Mouse (Mus musculus) E14TG2a.4 (cell line): Measurements from ENCODE around the gene App.

ENCODE experiments used
- H3K27me3 ChIP-seq: 2 replicates; pipeline ENCODE4 v1.6.1; 2014; ENCODE audit warnings: low read length, control low read depth; ENCODE audit not compliant: insufficient read depth
- H3K36me3 ChIP-seq: 2 replicates; pipeline ENCODE4 v1.6.1; 2014; ENCODE audit warnings: low read length, control low read depth; ENCODE audit not compliant: insufficient read depth
- H3K4me1 ChIP-seq: replicated peaks from 2 replicates; pipeline ENCODE4 v1.6.1; 2014; ENCODE audit warnings: low read depth, low read length, control low read depth
- H3K4me3 ChIP-seq: replicated peaks from 2 replicates; pipeline ENCODE4 v1.5.1; 2014; ENCODE audit warnings: mild to moderate bottlenecking, low read length
- H3K9me3 ChIP-seq: 2 replicates; pipeline ENCODE4 v1.6.1; 2014; ENCODE audit warnings: low read length, control low read depth
- CTCF ChIP-seq: conservative IDR thresholded peaks from 2 replicates; pipeline ENCODE4 v1.5.1; 2014; ENCODE audit warnings: low read length
- NANOG ChIP-seq: IDR thresholded peaks from 2 replicates; pipeline ENCODE4 v1.6.1; 2014; ENCODE audit warnings: borderline replicate concordance, low read length, mixed read lengths
- POU5F1 ChIP-seq: IDR thresholded peaks from 2 replicates; pipeline ENCODE4 v1.6.1; 2014; ENCODE audit warnings: low read length, borderline replicate concordance

App gene

DNA sequence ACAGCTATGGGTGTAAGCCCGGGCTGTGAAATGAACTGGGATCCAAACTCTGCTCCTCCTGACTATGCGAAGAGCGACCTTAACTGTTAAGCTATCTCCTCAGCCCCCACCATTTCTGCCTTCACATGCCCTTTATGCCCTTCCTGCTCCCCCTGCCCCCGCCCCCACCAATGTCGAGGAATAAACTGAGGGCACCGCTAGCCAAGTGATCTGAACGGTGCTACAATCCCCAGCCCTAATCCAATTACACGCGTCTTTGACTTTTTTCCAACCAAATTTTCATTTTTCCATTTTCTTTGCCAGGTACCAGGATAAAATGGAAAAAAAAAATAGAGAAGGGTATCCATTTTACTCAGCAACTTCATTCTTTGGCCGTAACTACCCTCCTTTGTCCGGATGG, 28.2 kb downstream of the App start:
- Histone ChIP-seq H3K9me3 (no peaks in the 10 kb centered on the region), H3K36me3 (no peaks in the 10 kb centered on the region), H3K4me1 (no peaks in the 10 kb centered on the region), H3K27me3 (no peaks in the 10 kb centered on the region), H3K4me3 (no peak overlapping the region)
- TF ChIP-seq NANOG, result no peak
- no peak for TF ChIP-seq POU5F1
- no peak for TF ChIP-seq CTCF

DNA sequence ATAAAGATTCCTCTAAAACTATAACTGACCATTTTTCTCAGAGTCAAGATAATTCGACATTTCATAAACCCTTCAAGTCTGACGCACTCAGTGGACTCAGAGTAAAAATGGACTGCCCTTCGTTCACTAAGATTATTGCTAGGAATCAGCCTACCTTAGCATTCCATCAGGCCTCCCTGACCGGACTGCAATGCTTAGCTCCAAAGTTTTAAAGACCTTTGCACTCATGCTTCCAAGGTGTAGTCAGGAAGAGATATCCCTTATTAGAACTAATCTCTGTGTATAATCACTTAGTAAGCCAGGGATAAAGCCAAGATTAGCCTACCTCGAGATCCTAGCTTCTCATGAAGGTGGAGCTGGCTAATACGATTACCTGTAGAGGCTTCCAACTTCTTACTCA, 29.2 kb downstream of the App start:
- Histone ChIP-seq H3K9me3 (no peaks in the 10 kb centered on the region), H3K27me3 (no peaks in the 10 kb centered on the region), H3K36me3 (no peaks in the 10 kb centered on the region), H3K4me3 (no peak overlapping the region), H3K4me1 (no peaks in the 10 kb centered on the region)
- no peak for TF ChIP-seq POU5F1
- no peak for TF ChIP-seq CTCF
- TF ChIP-seq NANOG, result no peak

DNA sequence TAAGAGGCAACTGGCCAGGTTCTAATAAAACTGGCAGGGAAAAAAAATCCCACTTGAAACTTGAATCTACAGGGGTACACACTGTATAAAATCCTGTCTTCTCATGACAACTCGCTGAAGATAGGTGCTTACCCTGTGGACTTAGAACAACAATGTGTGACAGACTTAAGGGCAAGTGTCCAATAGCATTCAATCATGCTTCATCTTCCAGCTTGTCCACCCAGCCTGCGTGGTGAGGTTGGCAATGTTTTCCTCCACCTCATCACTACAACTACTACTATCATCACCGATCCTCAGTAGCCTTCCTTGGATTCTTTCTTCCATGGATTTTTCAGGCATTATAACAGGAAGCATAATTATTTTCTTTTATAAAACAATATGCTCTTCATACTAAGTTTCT, 29.7 kb downstream of the App start:
- no peaks in the 10 kb centered on the region for H3K9me3 ChIP-seq
- no peaks in the 10 kb centered on the region for H3K36me3 ChIP-seq
- no peaks in the 10 kb centered on the region for H3K4me1 ChIP-seq
- no peaks in the 10 kb centered on the region for H3K27me3 ChIP-seq
- no peak overlapping the region for H3K4me3 ChIP-seq
- TF ChIP-seq CTCF (no peak), NANOG (no peak), POU5F1 (no peak)

DNA sequence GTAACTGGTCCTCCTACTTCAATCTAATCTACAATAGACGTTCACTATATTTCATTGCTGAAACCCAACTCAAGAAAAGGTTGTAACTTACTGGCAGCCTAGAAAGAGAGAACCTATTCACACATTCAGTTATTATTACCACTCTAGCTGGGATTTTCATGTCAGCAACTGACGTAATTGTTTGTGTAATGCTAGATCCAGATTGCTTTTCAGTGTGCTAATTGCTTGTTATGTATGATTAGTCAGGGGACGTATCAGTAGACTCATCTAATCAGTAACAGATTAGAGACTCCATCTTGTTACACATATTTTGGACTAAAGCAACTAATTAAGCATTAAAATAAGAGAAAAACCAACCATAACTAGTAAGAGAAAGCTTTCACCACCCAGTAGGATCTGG, 30.4 kb downstream of the App start:
- TF ChIP-seq NANOG, result no peak
- no peak for TF ChIP-seq POU5F1
- no peak for TF ChIP-seq CTCF
- Histone ChIP-seq H3K36me3 (no peaks in the 10 kb centered on the region), H3K9me3 (no peaks in the 10 kb centered on the region), H3K4me1 (no peaks in the 10 kb centered on the region), H3K4me3 (no peak overlapping the region), H3K27me3 (no peaks in the 10 kb centered on the region)

DNA sequence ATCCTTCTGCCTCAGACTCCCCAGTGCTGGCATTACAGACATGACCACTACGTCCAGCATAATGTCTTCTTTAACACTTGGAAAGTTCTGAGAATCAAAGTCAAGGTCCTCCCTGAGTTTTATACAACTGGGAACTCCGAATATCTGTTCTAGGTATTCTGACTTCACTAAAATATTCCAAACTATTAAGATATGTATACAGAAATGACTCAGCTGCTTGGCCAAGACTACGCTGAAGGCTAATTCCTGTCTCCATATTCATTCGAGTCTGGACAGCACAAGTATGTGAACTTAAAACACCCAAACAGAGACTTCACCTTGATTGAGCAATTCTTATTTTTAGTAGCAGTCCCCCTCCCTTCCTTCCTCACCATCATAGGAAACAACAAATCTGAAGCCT, 32.2 kb downstream of the App start:
- Histone ChIP-seq H3K4me3 (no peak overlapping the region), H3K9me3 (no peaks in the 10 kb centered on the region), H3K27me3 (no peaks in the 10 kb centered on the region), H3K36me3 (no peaks in the 10 kb centered on the region), H3K4me1 (no peaks in the 10 kb centered on the region)
- TF ChIP-seq NANOG (no peak), POU5F1 (no peak), CTCF (no peak)

DNA sequence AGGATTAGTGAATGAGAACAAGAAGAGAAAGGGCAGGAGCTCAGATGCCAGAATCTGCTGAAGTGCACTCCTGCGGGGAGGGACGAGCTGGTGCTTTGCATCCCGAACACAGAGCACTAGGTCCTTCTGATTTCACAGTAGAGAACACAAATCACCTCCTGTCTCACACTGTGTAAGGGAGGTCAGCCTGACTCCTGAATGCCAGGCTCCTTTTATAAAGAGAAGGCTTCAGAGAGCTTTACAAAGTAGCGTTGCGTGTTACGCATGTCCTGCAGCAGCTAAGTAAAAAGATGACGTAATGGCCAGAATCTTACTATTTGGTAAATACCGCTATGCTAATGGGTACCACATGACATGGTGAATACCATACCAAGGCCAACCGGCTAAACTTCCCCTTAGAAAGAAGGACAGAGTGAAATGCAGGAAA, 34.4 kb downstream of the App start:
- TF ChIP-seq POU5F1 (no peak), CTCF (no peak), NANOG (no peak)
- Histone ChIP-seq H3K4me3 (no peak overlapping the region), H3K4me1 (no peaks in the 10 kb centered on the region), H3K9me3 (no peaks in the 10 kb centered on the region), H3K36me3 (no peaks in the 10 kb centered on the region), H3K27me3 (no peaks in the 10 kb centered on the region)

DNA sequence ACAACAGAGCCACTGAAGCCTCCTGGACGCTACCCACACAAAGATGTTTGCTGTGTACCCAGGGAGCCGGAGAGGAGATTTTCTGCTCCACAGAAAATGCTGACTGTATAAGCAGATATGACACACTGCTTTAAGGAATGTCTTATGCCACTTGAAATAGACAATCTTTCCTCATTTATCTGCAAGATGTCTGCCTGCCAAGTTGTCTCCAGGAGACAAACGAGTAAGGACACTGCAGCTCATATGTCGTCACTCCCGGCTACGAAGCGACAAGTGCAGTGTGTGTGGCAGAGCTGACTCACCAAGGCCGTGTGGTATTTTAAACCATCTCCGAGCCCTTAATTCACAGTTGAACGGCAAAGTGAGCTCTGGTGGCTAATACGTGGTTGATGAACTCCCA, 36.2 kb downstream of the App start:
- no peak overlapping the region for H3K4me3 ChIP-seq
- no peaks in the 10 kb centered on the region for H3K27me3 ChIP-seq
- H3K4me1 ChIP-seq, result no peaks in the 10 kb centered on the region
- TF ChIP-seq CTCF, result no peak
- TF ChIP-seq POU5F1, result no peak
- no peak for TF ChIP-seq NANOG
- no peaks in the 10 kb centered on the region for H3K9me3 ChIP-seq
- no peaks in the 10 kb centered on the region for H3K36me3 ChIP-seq

DNA sequence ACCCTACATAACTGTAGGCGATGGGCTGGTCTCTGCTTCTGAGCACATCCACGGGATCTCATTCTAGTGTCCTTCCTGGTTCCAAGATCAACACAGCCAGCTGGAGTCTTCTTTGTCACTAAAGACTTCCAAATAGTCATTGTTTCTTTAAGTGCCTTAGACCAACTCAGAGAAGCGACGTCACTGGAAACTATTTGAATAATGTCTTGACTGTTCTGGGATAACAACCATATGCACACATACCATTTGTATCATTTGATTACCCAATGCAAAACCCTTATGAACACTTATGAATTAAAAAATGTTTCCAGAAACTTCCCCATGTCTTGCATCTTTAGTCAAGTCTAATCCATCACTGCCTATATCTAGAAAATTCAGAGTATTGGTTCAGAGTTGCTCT, 37.5 kb downstream of the App start:
- no peaks in the 10 kb centered on the region for H3K4me1 ChIP-seq
- no peaks in the 10 kb centered on the region for H3K36me3 ChIP-seq
- TF ChIP-seq CTCF, result no peak
- TF ChIP-seq POU5F1, result no peak
- TF ChIP-seq NANOG, result no peak
- no peaks in the 10 kb centered on the region for H3K9me3 ChIP-seq
- H3K4me3 ChIP-seq, result no peak overlapping the region
- H3K27me3 ChIP-seq, result no peaks in the 10 kb centered on the region

DNA sequence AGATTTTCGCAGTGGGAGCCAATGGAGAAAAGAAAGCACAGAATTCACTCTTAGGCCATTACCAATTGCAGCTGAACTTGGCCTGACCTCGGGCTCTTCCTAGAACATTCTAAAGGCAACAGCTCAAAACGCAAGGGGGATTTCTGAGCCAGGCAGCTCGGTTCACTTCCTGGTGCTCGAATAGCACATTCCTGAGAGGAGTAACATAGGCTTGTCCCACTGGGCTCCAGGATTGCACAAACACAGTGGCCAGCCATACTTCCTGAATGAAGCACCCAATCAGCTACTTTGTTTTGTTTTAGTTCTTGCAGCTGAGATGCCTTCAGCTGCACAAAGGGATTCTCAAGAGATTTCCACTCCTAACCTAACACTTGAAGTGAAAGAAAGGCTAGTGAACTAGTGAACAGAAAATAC, 40.1 kb downstream of the App start:
- no peaks in the 10 kb centered on the region for H3K27me3 ChIP-seq
- no peak for TF ChIP-seq NANOG
- no peak for TF ChIP-seq CTCF
- no peak for TF ChIP-seq POU5F1
- no peak overlapping the region for H3K4me3 ChIP-seq
- no peaks in the 10 kb centered on the region for H3K9me3 ChIP-seq
- H3K36me3 ChIP-seq, result no peaks in the 10 kb centered on the region
- peaks cover 7% of the 10 kb centered on the region; the same call in 1 of the 2 replicates for H3K4me1 ChIP-seq

DNA sequence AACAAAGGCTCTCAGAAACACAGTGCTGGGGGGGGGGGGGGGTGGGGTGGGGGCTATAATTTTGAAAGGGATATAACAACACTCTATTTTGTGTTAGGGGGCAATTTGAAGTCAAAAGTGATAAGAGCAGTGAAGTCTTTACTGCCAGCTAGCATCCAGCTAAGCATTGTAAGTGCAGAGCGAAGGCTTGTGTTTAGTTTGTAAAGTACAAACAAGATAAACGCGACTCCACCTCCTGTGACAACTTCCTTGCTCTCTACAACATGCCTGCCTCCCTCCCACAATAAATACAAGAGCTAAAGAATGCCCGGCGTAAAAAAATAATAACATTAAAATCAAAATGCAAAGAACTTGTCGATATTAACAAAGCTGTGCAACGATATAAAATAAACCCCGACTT, 40.5 kb downstream of the App start:
- no peaks in the 10 kb centered on the region for H3K9me3 ChIP-seq
- H3K27me3 ChIP-seq, result no peaks in the 10 kb centered on the region
- H3K4me3 ChIP-seq, result no peak overlapping the region
- no peaks in the 10 kb centered on the region for H3K36me3 ChIP-seq
- no peak for TF ChIP-seq NANOG
- no peak for TF ChIP-seq POU5F1
- TF ChIP-seq CTCF, result no peak
- peaks cover 7% of the 10 kb centered on the region; the same call in 1 of the 2 replicates for H3K4me1 ChIP-seq
